Mouse (Mus musculus) frontal cortex, adult (tissue): ENCODE data around the gene Gm9639.
"Not testable (repeated sequence)": the region's sequence is repeated elsewhere in the genome, so short reads cannot be mapped to it uniquely, and the experiment has no call there.

Experiments
- ATAC-seq: cut with Nextera tagmentation; 2 replicates; pipeline ENCODE4 v1.9.2; 2017; ENCODE audit warnings: mild to moderate bottlenecking, moderate library complexity, mixed read lengths; ENCODE audit not compliant: low TSS enrichment

The Gm9639 gene

GRCm38 (mm10) chr10:77753448-77753847, 41.4 kb downstream of the Gm9639 start:
- ATAC-seq, result no peak

GRCm38 (mm10) chr10:77752312-77752711, 42.6 kb downstream of the Gm9639 start:
- ATAC-seq, result not testable (repeated sequence)

- not testable (repeated sequence) for ATAC-seq
Measured at GRCm38 (mm10) chr10:77751254-77751653, 43.6 kb downstream of the Gm9639 start, which contains the start of gene Gm9736. TSS of gene Gm9736 (minus strand) at chr10:77751354.

GRCm38 (mm10) chr10:77750686-77751085, 44.2 kb downstream of the Gm9639 start:
- ATAC-seq, result not testable (repeated sequence)
